Mouse (Mus musculus) forebrain, embryonic 16.5 days (tissue): ENCODE results near the gene Prr12. TPM values are rescaled to one million over a fixed set of nuclear protein-coding genes. Genes with fewer than 3 reads are reported as not detected.

Experiments
- ATAC-seq: fragments of 200-750 bp; cut with Nextera tagmentation; 2 replicates; pipeline ENCODE4 v1.8.0; 2017; ENCODE audit warnings: mild to moderate bottlenecking, moderate library complexity
- H3K27ac ChIP-seq: fragments of 300-500 bp; sonication (generic); 2 replicates; pipeline ENCODE4 v1.5.1; 2014; ENCODE audit warnings: low read length, control low read depth
- H3K27me3 ChIP-seq: fragments of 300-500 bp; sonication (generic); replicated peaks from 2 replicates; pipeline ENCODE4 v1.6.1; 2014; ENCODE audit warnings: low read length; ENCODE audit not compliant: control insufficient read depth, insufficient read depth
- H3K36me3 ChIP-seq: fragments of 300-500 bp; sonication (generic); 2 replicates; pipeline ENCODE4 v1.6.1; 2014; ENCODE audit not compliant: control insufficient read depth, insufficient read depth
- H3K4me1 ChIP-seq: fragments of 300-500 bp; sonication (generic); replicated peaks from 2 replicates; pipeline ENCODE4 v1.6.1; 2014; ENCODE audit warnings: low read length; ENCODE audit not compliant: control insufficient read depth, insufficient read depth
- H3K4me2 ChIP-seq: fragments of 300-500 bp; sonication (generic); 2 replicates; pipeline ENCODE4 v1.6.1; 2014; ENCODE audit warnings: mild to moderate bottlenecking, low read length, control low read depth
- H3K4me3 ChIP-seq: fragments of 300-500 bp; sonication (generic); replicated peaks from 2 replicates; pipeline ENCODE4 v1.5.1; 2014; ENCODE audit warnings: mild to moderate bottlenecking, low read length, control low read depth
- H3K9ac ChIP-seq: fragments of 300-500 bp; sonication (generic); replicated peaks from 2 replicates; pipeline ENCODE4 v1.6.1; 2014; ENCODE audit warnings: low read depth, low read length, control low read depth
- H3K9me3 ChIP-seq: fragments of 300-500 bp; sonication (generic); 2 replicates; pipeline ENCODE4 v1.6.1; 2016; ENCODE audit warnings: low read length; ENCODE audit not compliant: control insufficient read depth
- WGBS: fragments of 180-500 bp; shearing (Covaris S2); extraction: QIAGEN DNeasy Blood & Tissue Kit; methylation state at CpG from one replicate; pipeline ENCODE4 v1.1.7; 2014; 5-methylcytosine and 5-hydroxymethylcytosine counted together
- polyA plus RNA-seq: library from polyadenylated mRNA; unstranded; fragments of >200 nt; fragmentation: Nextera tagmentation; extraction: Ambion mirVana; gene quantifications from 2 replicates; pipeline ENCODE4 v1.2.1, GENCODE M21; 2015

Gene Prr12
- polyA plus RNA-seq, 1 experiment from 2014 or later, result 17.3 TPM

DNA sequence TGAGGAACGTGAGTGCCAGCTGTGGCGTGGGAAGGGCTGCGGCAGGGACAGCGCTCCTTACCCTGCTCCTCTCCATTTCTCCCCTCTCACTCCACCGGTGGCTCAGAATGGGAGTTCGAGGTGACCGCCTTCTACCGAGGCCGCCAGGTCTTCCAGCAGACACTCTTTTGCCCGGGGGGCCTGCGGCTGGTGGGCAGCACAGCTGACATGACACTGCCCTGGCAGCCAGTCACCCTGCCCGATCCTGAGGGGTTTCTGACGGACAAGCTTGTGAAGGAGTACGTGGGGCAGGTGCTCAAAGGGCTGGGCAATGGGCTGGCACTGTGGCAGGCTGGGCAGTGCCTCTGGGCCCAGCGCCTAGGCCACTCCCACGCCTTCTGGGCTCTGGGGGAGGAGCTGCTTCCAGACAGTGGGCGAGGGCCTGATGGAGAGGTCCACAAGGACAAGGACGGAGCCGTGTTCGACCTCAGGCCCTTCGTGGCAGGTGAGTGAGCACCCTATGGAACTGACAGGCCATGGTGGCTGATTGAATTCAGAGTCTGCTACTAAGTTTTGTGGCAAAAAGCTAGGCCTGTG is 52.1 kb downstream of the Prr12 start:
- Histone ChIP-seq H3K36me3 (peaks cover 40% of the 10 kb centered on the region), H3K27ac (no peak overlapping the region), H3K4me3 (no peak overlapping the region), H3K9me3 (no peaks in the 10 kb centered on the region), H3K9ac (no peak overlapping the region), H3K27me3 (no peaks in the 10 kb centered on the region), H3K4me2 (no peak overlapping the region), H3K4me1 (peaks cover 22% of the 10 kb centered on the region)
- ATAC-seq, result no peak
- 84% methylated on average over 21 of the region's 21 CpGs for WGBS

DNA sequence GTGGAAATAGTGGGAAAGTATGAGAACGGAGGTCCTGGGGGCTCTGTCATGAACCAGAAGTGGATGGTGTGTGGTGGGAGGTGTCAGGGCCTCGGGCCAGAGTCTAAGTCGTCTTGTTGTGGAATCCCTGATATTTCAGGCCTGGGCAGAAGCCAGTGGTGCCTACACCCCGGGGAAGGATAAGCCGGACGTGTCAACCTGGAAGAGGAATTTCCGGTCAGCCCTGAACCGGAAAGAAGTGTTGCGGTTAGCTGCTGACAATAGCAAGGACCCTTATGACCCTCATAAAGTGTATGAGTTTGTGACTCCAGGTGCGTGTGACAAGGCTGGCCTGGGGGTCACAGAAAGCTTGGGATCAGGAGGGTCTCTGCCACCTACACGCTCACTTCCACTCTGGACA is 52.9 kb downstream of the Prr12 start:
- no peak for ATAC-seq

DNA sequence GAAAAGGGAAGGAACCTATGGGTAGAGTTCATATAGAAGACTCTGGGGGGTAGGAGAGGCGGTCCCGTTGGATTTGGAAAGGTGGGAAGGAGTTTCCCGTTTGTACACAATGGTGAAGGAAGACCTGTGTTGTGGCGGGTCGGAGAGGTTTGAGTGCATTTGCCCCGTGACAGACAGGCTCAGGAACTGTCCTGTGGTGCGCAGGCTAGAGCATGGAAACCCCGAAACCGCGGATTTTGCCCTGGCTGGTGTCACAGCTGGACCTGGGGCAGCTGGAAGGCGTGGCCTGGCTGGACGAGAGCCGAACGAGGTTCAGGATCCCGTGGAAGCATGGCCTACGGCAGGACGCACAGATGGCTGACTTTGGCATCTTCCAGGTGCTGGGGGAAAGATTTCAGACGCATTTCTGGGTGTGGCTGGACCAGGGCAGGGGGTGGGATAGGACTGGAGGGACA is 54.2 kb downstream of the Prr12 start, which contains the start of gene Bcl2l12:
Bcl2l12 (minus strand) TSS at position 212 of the 455 bp plus-strand sequence.
- Histone ChIP-seq H3K4me1 (peaks cover 22% of the 10 kb centered on the region), H3K4me2 (peak within 1 kb of the TSS; percentile 77), H3K9me3 (no peaks in the 10 kb centered on the region), H3K27me3 (no peaks in the 10 kb centered on the region), H3K27ac (peak within 1 kb of the TSS; percentile 74), H3K36me3 (peaks cover 26% of the 10 kb centered on the region), H3K4me3 (peak within 1 kb of the TSS; percentile 59), H3K9ac (peak within 1 kb of the TSS; percentile 68)
- no peak for ATAC-seq
- WGBS, result 2% methylated on average over 18 of the region's 18 CpGs

More for the DNA sequence above, 52.9 kb downstream of the Prr12 start:
- Histone ChIP-seq H3K27me3 (no peaks in the 10 kb centered on the region), H3K36me3 (peaks cover 33% of the 10 kb centered on the region), H3K27ac (no peak overlapping the region), H3K4me3 (no peak overlapping the region), H3K9ac (no peak overlapping the region), H3K9me3 (no peaks in the 10 kb centered on the region), H3K4me2 (no peak overlapping the region), H3K4me1 (peaks cover 22% of the 10 kb centered on the region)
- 88% methylated on average over 11 of the region's 11 CpGs for WGBS

DNA sequence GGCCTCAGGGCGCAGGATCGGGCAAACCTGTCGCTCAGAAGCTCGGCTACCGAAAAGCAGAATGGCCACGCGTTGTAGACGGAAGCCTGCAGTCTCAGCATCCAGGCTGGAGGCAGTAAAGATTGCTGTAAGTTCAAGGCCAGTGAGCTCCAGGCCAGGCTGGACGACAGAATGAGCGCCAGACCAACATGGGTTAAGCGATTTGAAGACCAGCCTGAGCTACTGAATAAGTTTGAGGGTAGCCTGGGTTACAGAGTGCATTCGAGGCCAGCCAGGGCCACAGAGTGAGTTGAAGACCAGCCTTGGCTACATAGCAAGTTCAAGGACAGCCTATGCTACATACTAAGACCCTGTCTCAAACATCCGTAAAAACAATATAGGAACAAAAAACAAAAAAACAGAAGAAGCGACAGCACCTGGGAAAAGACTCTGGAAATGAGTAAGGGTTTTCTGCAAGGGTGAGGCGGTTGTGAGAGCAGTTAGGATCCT is 54.7 kb downstream of the Prr12 start:
- H3K4me1 ChIP-seq, result peaks cover 22% of the 10 kb centered on the region
- no peak for ATAC-seq
- H3K9ac ChIP-seq, result peak overlapping the region; percentile 68
- peaks cover 23% of the 10 kb centered on the region for H3K36me3 ChIP-seq
- H3K4me3 ChIP-seq, result peak overlapping the region; percentile 59
- peak overlapping the region; percentile 74 for H3K27ac ChIP-seq
- no peaks in the 10 kb centered on the region for H3K9me3 ChIP-seq
- H3K4me2 ChIP-seq, result peak overlapping the region; percentile 77
- WGBS, result 3% methylated on average over 15 of the region's 15 CpGs
- no peaks in the 10 kb centered on the region for H3K27me3 ChIP-seq

DNA sequence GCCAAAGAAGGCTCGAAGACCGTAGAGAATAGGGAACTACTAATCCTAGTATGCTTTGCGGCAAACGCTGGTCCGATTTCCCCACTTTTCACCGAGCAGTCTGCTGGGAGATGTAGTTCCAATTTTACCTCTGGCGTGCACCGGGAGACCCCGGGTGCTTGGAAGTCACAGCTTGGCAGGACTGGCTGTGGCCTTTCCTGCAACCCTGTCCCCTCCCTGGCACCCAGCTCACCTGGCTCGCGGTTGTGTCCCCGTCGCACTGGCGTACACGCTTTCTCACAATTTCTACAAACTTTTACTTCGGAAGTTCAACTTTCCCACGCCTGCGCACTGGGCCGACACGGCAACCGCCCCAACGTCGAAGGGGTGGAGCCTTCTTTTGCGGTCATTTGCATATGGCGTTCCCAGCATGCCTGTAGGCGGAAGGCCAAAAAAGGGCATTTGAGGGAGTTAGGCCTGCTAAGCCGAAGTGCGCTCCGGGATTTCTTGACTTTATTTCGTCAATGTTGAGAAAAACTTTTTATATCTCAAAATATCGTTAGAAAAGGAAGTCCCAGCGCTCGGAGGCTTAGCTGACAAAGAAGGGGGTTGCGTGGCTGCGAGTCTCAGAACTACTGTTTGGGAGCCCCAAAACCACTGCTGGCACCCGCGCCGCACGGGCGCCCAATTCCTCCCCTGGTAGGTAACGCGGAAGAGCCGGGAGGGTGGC is 55.3 kb downstream of the Prr12 start, which contains the start of gene Irf3:
Irf3 (plus strand) TSS at position 418 of the 709 bp plus-strand sequence.
- peak within 1 kb of the TSS; percentile 74 for H3K27ac ChIP-seq
- peak within 1 kb of the TSS; percentile 68 for H3K9ac ChIP-seq
- H3K9me3 ChIP-seq, result no peaks in the 10 kb centered on the region
- peak; percentile 94 for ATAC-seq
- under 1% methylated on average over 43 of the region's 43 CpGs for WGBS
- H3K4me1 ChIP-seq, result peaks cover 22% of the 10 kb centered on the region
- H3K36me3 ChIP-seq, result peaks cover 20% of the 10 kb centered on the region
- no peaks in the 10 kb centered on the region for H3K27me3 ChIP-seq
- peak within 1 kb of the TSS; percentile 77 for H3K4me2 ChIP-seq
- H3K4me3 ChIP-seq, result peak within 1 kb of the TSS; percentile 59

DNA sequence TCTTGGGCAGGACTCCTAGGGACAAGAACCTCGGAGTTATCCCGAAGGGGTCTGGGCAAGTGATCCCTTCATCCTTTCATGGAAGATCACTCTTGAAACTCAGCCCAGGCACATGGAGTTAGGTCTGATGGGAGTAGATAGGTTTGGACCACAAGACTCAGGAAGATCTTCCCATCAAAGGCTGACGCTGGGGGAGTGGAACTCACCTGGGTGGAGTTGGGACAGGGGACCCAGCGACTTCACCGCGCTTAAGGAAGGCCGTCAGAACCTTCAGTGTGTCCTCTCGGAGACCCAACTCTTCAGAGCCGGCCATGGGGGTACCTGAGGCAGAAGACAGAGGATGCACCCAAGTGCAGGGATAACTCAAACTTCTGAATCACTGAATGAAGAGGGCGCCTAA is 56.0 kb downstream of the Prr12 start:
- Histone ChIP-seq H3K4me3 (peak overlapping the region; percentile 59), H3K4me2 (peak overlapping the region; percentile 58), H3K4me1 (peaks cover 22% of the 10 kb centered on the region), H3K36me3 (peaks cover 13% of the 10 kb centered on the region), H3K27me3 (no peaks in the 10 kb centered on the region), H3K9ac (peak overlapping the region; percentile 30), H3K27ac (no peak overlapping the region), H3K9me3 (no peaks in the 10 kb centered on the region)
- ATAC-seq, result no peak
- WGBS, result 10% methylated on average over 10 of the region's 10 CpGs

DNA sequence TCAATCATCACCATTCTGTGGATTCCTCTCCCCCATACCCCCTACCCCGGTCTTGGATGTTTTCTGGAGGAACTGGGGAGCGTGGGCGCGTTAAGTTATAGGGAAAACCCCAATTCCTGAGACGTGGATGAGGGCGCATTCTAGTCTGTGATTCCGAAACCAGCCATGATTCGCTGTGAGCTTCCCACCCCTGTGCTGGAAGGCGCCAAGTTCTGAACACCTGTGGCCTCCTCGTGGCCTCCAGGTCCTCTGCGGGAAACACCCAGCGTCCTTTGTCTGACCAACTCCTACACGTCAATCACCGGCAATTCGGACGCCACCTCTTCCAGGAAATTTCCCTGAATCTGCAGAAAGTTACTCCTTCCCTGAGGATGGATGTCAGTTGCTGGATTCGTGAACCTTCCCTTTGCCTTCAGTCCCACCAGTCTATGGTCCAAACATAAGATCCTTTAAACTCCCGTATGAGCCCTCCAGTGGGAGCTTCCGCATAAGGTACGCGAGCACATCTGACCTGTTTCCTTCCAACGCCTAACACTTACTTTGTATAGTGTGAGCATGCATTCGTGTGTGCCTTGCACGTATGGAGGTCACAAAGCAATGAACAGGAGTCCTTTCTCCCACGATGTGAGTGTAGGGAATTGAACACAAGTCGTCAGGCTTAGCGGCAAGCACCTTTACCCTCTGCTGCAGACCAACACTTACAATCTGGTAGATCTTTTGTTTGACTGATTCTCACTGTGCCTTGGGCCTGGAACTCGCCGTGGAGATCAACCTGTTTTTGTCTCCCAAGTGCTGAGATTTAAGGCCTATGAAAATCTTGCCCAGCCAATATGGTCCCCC is 65.6 kb downstream of the Prr12 start:
- 0% methylated on average over 29 of the region's 29 CpGs for WGBS
- no peaks in the 10 kb centered on the region for H3K9me3 ChIP-seq
- H3K9ac ChIP-seq, result peak overlapping the region; percentile 79
- peak overlapping the region; percentile 94 for H3K27ac ChIP-seq
- peak overlapping the region; percentile 82 for H3K4me2 ChIP-seq
- H3K36me3 ChIP-seq, result peaks cover 2% of the 10 kb centered on the region
- peaks cover 31% of the 10 kb centered on the region for H3K4me1 ChIP-seq
- H3K4me3 ChIP-seq, result peak overlapping the region; percentile 69
- ATAC-seq, result no peak; the same call in 1 of the 2 replicates
- no peaks in the 10 kb centered on the region for H3K27me3 ChIP-seq

DNA sequence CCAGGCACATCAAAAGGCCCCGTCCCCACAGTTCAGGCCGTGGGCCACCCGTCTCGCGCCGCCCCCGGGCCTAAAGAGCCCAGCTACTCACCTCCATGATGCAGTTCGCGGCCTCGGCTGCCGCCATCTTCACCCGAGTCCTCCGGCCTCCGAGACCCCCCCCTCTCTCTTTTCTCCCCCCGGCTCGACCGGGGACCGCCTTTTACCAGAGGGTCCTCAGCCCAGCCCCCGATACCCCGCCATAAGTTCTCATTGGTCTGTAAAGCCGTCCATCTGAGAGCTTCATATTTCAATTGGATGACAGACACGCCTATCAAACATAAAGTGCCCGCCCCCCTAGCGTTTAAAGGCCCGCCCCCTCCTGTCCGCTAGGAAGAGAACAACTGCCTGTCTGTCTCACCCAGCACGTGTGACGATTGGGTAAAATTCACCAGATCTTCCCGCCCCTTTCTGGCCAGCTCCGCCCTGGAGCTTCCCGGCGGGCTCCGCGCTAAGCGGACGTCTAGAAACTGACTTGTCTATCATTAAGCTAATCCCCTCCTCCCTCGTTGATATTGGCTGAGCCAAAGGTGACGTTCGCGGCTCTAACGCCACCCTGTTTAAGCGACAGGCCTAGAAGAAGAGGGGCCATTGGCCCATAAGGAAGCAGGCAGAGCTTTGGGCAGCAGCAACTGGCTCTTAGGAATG is 66.3 kb downstream of the Prr12 start, which contains the start of gene Prmt1:
Prmt1 (minus strand) TSS at position 377 of the 687 bp plus-strand sequence.
- no peaks in the 10 kb centered on the region for H3K9me3 ChIP-seq
- peak within 1 kb of the TSS; percentile 74 for H3K4me3 ChIP-seq
- H3K36me3 ChIP-seq, result peaks cover 10% of the 10 kb centered on the region
- peak within 1 kb of the TSS; percentile 94 for H3K27ac ChIP-seq
- H3K9ac ChIP-seq, result peak within 1 kb of the TSS; percentile 88
- WGBS, result under 1% methylated on average over 42 of the region's 42 CpGs
- peaks cover 31% of the 10 kb centered on the region for H3K4me1 ChIP-seq
- peak; percentile 96 for ATAC-seq
- H3K27me3 ChIP-seq, result no peaks in the 10 kb centered on the region
- H3K4me2 ChIP-seq, result peak within 1 kb of the TSS; percentile 82
